Mouse (Mus musculus): ENCODE results near the gene Ski.

DNA sequence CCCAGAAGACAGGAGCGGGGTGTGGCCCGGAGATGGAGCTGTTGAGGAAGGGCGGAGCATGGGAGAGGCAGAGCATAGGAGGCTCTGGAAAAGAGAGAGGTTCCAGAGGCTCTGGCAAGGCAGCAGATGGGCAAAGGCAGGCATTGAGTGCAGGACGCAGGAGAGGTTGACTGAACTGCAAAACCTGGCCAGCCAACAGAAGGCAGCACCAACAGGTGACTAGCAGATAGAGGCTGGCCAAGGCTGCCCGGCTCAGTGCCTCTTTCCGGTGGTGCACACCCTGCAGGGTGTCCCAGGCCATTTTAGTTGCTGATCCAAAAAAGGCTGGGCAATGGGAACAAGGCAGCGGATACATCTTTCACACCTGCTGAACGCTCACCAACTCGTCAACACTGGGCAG, 19.4 kb upstream of the Ski start:
- no peak for TF ChIP-seq CTCF (IDR thresholded peaks at IDR 0.05; ENCODE audit: low read depth)
- no peak for TF ChIP-seq EP300 (IDR thresholded peaks at IDR 0.05; ENCODE audit: low read depth)
